Mouse (Mus musculus) spleen, adult 2 months (tissue): ENCODE data around the gene Pde4c.

Source experiments
- CTCF ChIP-seq: fragments of 200-500 bp; IDR thresholded peaks from 2 replicates; pipeline ENCODE4 v1.5.1; 2011; ENCODE audit warnings: mild to moderate bottlenecking, inconsistent platforms; ENCODE audit not compliant: insufficient read depth, insufficient read length, insufficient replicate concordance; ENCODE audit errors: extremely low read depth
- POLR2A ChIP-seq: fragments of 200-500 bp; IDR thresholded peaks from 2 replicates; pipeline ENCODE4 v1.6.1; 2011; ENCODE audit warnings: low read depth, low read length, inconsistent platforms

- no peak for TF ChIP-seq CTCF
- no peak for TF ChIP-seq POLR2A
These were observed 21.3 kb downstream of the Pde4c start for GRCm38 (mm10) chr8:70744806-70745205.
